Mouse (Mus musculus) left cerebral cortex, adult 8-10 months (tissue): Measurements from ENCODE around the gene Pla2r1. TPM values are rescaled to one million over a fixed set of nuclear protein-coding genes. Genes with fewer than 3 reads are reported as not detected.

Source experiments
- DNase-seq, 2 experiments: peaks; one replicate each; pipeline ENCODE4 v3.0.0; 2022; ENCODE audit warnings: low spot score in 2 of 2
- total RNA-seq, 4 experiments: library from RNA; stranded (reverse); gene quantifications; 2 replicates each; pipeline ENCODE4 v1.2.4; 2022

The Pla2r1 gene
- total RNA-seq, 4 experiments from 2014 or later: 0.16 to 0.87 (median 0.52) TPM

DNA sequence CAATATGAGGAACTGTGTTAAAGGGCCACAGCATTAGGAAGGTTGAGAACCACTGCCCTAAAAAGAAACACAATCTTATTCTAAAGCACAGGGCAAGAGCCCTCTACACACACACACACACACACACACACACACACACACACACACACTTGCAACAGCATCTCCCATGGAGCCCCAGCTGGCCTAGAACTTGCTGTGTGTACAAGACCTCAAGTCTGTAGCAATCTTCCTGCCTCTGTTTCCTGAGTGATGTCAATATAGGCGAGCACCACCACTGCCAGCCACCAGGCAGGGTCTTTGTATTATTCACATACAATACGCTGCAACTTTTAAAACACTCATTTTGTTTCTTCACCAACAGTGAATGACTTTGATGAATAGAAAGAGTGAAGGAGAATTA lies 145.7 kb downstream of the Pla2r1 start:
- DNase-seq: no peak

DNA sequence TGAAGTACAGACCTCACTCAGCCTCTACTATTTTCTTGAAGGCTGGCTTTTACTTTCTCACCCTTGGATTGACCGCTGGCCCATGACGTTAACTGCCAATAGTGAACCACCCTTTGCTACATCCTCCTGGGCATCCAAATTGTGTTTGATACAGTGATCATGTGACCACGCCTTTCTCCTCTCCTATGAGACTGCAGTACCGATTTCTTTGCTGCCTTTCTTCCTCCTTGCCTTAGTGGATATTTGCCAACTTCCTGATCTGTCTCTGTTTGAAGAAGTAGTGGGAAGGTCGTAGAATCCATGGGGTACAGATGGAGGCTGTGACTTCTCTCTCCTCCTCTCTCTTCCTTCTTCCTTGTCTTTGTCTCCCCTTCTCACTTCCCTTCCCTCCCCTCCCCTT lies 147.7 kb downstream of the Pla2r1 start:
- DNase-seq: no peak

DNA sequence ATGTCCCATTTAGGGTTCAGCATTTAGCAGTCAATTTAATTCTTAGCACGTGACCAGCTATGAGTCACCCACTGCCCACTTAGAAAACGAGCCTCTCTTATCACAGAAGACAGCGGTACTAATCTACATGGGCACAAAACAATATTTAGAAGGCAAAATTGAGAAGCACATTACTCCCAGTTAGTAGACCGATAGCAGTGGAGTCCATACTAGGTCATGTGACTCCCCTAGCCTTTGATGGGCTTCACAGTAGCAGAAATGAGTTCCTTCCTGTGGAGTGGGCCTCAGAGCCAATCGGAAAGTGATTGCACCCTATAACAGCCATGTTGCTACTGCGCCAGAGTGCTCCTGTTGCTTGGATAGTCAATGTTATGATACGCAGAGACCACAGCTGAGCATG lies 148.3 kb downstream of the Pla2r1 start:
- DNase-seq: no peak

DNA sequence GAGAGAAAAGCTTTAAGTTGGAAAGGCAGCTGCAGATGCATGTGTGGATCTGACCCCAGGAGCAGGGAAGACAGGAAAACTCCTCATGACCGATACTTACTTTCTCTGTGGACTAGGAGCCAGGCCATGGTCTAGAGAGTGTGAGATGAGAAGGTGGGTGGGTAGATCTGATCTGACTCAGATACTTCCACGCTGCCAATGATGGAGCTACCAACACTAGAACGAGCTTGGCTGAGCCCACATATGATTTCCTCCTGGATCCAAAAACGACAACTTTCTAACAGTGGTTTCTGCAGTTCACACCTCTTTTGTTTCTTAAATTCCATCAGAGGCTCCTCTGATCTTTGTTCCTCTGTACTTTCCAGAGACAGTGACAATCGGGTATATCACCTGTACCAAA lies 151.4 kb downstream of the Pla2r1 start:
- no peak for DNase-seq

DNA sequence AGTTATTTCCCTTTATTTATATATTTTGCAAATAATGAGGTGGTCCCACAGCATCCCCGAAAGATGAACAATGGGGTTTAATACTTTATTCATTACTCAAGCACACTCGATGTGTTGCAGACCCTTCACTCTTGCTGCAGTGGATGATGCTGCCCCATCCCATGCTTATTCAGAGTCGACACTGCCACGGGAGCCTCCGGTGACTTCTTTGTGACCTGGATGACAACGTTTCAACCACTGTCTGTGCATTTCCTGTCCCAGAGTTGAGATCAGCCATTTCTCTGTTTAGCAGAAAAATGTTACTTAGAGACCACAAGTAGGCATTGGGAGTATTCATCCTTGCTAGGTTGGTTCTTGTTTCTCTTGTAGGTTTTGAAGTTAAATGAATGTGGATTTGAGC lies 159.3 kb downstream of the Pla2r1 start:
- no peak for DNase-seq

DNA sequence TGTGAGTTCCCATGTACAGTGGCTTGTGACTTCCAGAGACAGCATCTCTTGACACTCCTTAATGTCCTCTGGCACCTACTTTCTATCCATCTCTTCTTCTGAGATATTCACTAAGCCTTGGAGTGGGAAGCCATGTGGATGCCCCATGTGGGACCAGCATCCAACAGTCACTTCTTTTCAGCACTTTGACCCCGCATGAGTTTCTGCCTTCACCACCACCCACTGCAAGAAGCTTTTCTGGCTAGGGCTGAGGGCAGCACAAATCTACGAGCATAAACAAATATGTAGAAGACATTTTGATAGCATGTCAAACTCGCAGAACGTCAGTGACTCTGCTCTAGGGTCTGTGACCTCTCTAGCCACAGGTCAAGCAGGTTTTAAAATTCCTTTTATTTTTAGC lies 160.8 kb downstream of the Pla2r1 start:
- DNase-seq: no peak

DNA sequence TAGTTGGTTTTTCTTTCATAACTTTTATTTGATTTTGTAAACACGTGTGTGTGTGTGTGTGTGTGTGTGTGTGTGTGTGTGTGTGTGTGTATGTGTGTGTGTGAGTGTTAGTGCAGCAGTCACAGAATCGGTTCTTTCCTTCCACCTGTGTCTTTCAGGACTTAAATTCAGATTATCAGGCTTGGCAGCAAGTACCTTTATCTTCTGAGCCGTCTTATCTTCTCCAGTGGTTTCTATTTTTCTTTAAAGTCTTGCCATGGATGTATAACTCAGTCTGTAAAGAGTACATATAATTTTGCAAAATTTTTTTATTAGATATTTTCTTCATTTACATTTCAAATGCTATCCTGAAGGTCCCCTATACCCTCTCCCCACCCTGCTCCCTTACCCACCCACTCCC lies 165.7 kb downstream of the Pla2r1 start:
- no peak for DNase-seq

DNA sequence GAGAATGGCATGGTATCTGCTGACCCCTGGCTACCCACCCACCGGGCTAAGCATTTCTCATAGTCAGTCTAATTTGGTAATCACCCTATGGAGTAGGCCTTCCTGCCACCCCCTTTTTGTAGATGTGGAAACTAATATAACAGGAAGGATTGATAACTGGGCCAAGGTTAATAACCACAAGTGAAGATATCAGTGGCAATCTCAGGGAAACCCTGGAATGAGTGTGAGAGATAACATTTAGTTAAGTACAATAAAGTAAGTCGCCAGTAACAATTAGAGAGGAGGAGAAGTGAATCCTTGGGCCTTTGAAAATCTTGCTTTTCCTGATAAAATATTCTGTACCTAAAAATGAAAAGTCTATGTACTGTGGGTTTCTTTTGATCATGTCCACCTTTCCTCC lies 166.3 kb downstream of the Pla2r1 start:
- no peak for DNase-seq

DNA sequence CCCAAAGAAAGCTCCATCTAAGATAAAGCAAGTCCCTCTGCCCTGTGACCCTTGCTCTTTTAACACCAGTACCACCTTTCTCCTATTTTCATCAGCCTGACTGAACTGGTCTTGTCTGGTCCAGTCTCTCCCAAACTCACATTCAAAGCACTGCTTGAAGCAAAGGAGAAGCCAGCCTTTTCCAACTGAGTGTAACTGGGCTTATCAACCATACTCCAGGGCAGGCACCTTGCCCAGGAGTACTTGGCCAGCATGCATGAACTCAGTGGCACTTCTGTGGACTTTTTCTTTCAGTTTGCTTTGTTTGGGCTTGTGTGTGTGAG lies 168.4 kb downstream of the Pla2r1 start:
- no peak for DNase-seq

DNA sequence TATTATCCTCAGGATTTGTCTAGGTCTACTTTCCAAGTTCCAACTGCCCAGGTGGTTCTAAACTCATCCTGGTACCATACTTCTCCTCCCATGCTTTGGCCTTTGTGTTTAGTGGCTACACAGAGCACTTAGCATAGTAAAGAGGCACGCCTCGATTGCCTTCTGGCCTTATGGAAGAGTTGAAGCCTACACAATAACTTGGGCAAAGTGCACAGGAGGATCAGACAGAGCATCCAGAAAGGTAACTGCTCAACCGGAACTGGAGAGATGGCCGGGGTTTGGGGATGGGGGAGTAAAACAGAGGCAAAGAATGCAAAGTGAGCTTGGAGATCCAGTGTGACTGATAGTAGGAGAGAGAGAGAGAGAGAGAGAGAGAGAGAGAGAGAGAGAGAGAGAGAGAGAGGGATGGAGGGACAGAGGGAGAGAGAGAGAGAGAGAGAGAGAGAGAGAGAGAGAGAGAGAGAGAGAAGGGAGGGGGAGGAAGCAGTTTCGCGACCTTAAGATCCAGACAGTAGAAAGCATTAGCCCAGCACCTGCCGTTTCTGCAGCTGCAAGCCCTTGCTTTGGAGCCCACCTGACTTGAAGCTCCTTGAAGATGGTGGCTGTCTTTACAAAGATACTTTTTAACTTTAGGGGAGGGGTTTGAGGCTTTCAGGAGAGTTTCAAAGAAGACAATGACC lies 168.9 kb downstream of the Pla2r1 start:
- no peak for DNase-seq

DNA sequence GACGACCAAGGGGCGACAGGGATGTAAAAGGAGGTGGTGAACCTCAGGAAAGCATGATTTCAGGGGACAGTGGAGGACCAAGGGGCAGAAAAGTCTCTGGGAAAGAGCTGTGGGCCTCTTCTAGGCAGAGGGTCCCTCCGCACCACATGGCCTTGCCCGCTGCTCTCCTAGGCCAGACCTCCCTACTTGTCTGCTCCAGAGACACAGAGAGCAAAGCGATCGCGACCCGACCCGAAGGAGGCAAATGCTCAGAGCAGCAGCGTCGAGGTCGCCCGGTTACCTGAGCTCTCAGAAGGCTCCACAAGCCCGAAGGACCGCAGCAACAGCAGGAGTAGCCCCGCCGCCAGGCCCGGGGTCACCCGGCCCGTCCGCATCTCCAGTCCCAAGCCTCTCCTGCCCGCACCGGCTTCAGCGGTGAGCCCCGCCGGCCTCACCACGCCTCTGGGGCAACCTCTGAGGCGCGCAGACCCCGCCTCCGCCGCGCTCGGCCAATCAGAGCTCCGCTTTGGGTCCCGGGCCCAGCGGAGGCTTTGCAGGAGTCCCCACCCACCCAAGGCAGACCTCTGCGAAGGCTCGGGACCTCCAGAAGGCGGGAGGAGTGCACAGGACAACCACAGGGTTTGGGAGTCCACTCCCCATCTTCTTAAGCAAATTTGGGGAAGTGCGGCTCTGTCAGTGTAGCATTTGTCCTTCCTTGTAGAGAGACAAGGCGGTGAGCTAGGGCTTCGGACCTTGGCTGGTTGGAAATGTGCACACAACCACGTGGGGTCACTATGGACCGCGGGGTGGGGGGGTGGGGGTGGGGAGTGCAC lies 170.0 kb downstream of the Pla2r1 start, which contains the start of gene Ly75:
Ly75 (minus strand) TSS at position 446 of the 812 bp plus-strand sequence.
- peak; percentile 21 to 27 for DNase-seq

DNA sequence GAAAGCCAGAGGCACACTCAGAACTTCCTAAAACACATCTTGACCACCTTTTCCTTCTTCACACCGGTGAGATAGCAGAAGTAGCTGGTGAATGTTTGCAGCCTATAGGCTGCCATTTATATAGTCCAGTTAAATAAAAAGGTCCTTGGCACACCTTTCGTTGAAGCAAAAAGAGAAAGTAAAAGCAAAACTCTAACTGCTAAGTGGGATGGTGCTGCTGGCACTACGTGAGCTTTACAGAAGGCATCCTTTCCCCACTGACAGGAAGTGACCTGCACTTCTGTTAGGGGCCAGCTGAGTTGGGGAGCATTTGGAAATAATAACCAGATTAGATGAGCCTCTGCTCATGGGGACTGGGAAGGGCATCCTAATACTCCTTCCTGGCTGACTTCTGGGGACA lies 170.8 kb downstream of the Pla2r1 start:
- no peak for DNase-seq

DNA sequence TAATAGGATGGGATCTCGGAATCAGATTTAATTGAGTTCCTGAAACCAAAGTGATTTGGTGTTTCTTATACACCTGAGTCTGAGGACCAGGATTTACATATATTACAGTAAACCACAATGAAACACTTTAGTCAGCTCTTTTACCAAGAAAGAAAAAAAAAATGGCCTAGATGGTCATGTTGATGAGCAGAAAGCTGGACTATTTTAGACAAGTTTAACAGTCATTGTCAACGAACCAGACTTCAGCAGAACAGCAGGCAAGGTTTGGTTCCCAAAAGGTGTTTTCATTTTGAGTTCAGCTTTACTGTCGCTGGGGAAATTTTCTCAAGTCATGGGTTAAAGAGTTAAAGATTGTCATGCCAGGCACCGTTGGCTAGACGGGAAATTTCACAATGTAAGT lies 175.8 kb downstream of the Pla2r1 start:
- no peak for DNase-seq

DNA sequence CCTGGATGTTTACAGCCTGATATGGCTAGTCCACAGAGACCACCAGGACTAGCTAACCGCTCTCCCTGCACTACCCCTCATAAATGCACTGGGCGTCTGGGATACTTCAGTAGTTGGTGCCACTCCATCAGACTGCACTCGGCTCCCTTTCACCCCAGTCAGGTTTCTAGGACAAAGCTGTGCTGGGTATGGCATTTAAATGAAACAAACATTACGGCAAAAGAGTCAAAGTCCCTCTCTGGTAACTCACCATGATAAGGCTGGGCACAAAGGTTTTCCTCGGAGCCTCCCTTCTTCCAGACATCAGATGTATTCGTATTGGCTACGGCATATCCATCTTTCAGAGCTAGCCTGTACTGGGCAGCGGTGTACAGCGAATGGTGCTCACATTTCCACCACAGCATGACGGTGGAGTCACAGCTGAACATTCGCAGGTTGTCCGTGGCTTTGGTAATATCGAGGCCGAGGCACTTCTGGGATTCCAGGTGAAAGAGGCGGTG lies 177.4 kb downstream of the Pla2r1 start:
- no peak for DNase-seq

DNA sequence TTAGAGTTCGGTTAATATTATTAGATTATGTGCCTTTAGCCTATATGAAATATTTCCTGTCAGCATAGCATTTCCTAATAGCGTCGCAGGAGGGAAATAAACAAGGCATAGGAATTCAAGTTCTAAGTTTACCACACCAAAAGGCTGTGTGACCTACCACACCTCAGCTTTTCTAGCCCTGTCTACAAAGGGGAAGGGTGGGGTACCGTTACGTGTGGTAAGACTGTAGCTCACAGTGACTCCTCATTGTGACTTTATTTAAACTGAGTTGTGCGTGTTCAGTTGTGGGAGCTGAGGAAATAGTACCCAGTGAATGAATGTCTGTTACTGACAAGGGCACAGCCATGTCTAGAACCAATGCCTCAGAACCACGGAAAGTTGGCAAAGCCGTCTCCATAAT lies 178.0 kb downstream of the Pla2r1 start:
- DNase-seq: no peak

DNA sequence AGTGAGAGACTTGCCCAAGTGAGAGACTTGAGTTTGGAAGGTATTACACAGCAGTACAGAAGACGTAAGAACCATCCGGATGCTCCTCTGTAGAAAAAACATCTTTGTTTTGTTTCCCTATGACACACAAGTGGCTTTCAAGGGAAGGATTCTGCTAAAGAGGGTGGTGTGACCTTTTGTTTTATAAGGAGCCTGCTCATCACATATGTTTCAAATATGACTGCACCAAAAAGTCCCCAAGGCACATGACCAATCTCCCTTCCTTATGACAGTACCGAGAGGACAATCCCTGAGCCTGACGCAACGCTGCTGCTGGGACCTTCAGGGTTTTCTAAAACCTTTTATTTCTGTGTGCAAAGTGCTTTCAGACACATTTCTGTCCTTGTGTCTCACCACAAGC lies 182.9 kb downstream of the Pla2r1 start:
- no peak for DNase-seq

DNA sequence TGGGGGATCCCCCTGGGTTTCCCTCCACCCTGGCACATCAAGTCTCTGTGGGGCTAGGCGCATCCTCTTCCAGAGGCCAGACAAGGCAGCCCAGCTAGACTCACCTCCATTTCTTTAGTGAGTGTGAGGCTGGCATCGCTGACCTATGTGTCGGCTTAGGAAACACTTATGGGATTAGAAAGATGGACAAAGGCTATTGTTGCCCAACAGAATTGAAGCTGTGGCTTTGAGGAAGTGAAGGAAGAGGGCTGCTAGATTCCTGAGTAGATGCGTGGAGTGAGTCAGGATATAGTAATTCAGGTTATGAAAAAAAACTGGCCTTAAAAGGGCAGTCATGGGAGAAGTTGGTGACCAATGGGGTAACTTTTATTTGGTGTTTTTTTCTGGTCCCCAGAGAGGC lies 183.7 kb downstream of the Pla2r1 start:
- no peak for DNase-seq

DNA sequence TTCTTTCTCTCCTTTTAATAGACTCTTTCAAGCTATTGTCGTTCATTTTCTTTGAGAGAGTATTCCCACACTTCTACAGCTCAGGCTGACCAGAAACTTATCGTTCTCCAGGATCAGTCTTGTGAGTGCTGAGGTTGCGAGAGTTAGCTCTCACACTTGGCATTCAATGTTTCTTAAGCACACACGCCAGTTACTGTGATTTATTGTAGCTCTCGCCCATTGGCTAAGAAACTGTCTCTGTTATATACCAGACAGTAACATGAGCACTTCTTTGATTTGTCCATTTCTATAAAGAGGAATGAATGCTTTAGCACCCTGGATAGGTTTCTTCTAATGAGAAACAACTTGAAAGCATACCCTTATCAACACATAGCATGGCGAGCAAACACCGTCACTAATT lies 185.2 kb downstream of the Pla2r1 start:
- DNase-seq: no peak

Other genes with a start within 250 kb of the Pla2r1 start
- gene Ly75, start 170.0 kb downstream of the Pla2r1 start, total RNA-seq: 1 to 10 TPM in 2 of 4 experiments, under 1 TPM in 2; 0.84 to 1.1 (median 0.99) TPM
- under 1 TPM in 1 of 4 experiments, not detected in 3; 0.14 TPM for gene Itgb6, start 169.3 kb upstream of the Pla2r1 start, total RNA-seq